Mouse (Mus musculus): Measurements from ENCODE around the gene Defb18.
A peak's percentile ranks its signal among the peaks of the same experiment; 100 is the strongest.
"Not testable (repeated sequence)": the region's sequence is repeated elsewhere in the genome, so short reads cannot be mapped to it uniquely, and the experiment has no call there.

Defb18 gene

GRCm38 (mm10) chr1:18237343-18237742, at the start of gene Defb18:
Gene Defb18 (minus strand): TSS chr1:18237443.
- no peak for DNase-seq (ENCODE audit: extremely low spot score)

GRCm38 (mm10) chr1:18271095-18271494, 33.9 kb upstream of the Defb18 start:
- no peak for DNase-seq (ENCODE audit: extremely low spot score)

- no peak for DNase-seq (ENCODE audit: extremely low spot score)
These were observed 31.6 kb upstream of the Defb18 start for GRCm38 (mm10) chr1:18268845-18269244.

- DNase-seq (ENCODE audit: extremely low spot score) = no peak
These were observed 27.8 kb upstream of the Defb18 start, which contains the start of gene Defb41 for GRCm38 (mm10) chr1:18265038-18265437. Gene Defb41 (minus strand): TSS chr1:18265138.

- DNase-seq (ENCODE audit: extremely low spot score) = not testable (repeated sequence)
These were observed 8.7 kb upstream of the Defb18 start for GRCm38 (mm10) chr1:18245801-18246580.

GRCm38 (mm10) chr1:18223385-18223945, 13.8 kb downstream of the Defb18 start:
- peak; percentile 13 for DNase-seq (ENCODE audit: extremely low spot score)

- DNase-seq (ENCODE audit: extremely low spot score) = no peak
These were observed 45.5 kb downstream of the Defb18 start for GRCm38 (mm10) chr1:18191719-18192118.

- DNase-seq (ENCODE audit: extremely low spot score) = no peak
These were observed 46.2 kb downstream of the Defb18 start for GRCm38 (mm10) chr1:18190714-18191712.
